Mouse (Mus musculus) kidney, postnatal 36 days (tissue): ENCODE measurements at regions not wholly inside any gene's neighbourhood (a gene's known extent, or its start where the extent isn't known, plus 50 kb on each side); places are given as distances from the start of the nearest gene placed in this dataset.

Experiments
- DNase-seq, 2 experiments: peaks; one replicate each; pipeline ENCODE4 v3.0.0; 2021 to 2022; ENCODE audit warnings: mixed read lengths in 2 of 2

- no peak for DNase-seq
These were observed 262.1 kb upstream of the Ppargc1a start for GRCm38 (mm10) chr5:51829606-51830005.

DNA sequence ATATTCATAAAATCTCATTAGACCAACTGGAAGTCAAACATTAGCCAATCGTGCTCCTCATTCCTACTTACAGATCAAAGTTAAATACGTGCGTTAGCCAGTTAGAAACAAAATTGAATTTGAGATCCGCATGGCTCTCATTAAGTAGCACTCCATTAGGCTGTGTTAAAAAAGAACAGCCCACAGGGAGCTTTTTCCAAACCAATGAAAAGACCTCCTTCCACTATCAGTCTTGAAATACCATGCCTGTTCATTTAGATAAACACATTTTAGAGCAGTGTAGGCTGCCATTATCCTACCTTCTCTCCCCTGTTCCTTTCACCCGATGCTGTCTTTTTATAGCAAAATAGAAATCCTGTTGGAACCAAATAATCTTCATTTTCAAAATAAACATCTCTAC is 261.5 kb upstream of the Ppargc1a start:
- DNase-seq: no peak

GRCm38 (mm10) chr5:51826269-51826668 is 258.7 kb upstream of the Ppargc1a start:
- DNase-seq: no peak

GRCm38 (mm10) chr5:51825584-51826088 is 258.1 kb upstream of the Ppargc1a start:
- DNase-seq: no peak

GRCm38 (mm10) chr5:51824731-51825130 is 257.2 kb upstream of the Ppargc1a start:
- DNase-seq: no peak

DNA sequence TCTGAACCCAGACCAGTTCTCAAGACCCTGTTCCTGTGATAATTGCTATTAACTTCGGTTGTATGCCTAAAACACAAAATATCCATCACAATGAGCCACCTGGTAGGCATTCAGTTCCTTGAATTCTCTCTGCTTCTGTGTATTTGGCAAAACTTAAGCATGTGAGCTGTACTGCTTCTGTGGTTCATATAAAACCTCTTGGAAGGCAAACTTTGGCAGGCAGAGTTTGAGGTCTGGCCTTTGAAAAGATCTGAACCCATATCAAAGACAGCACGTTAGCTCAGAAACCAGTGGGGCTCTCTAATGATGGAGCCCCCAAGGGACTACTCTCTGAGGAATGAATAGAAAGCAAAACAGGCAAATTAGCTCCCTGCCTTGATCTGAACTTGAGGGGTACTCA is 256.1 kb upstream of the Ppargc1a start:
- DNase-seq: no peak

GRCm38 (mm10) chr5:51816258-51816657 is 248.7 kb upstream of the Ppargc1a start:
- no peak for DNase-seq

- DNase-seq: no peak
These were observed 244.2 kb upstream of the Ppargc1a start for GRCm38 (mm10) chr5:51811728-51812127.

GRCm38 (mm10) chr5:51801486-51801885 is 234.0 kb upstream of the Ppargc1a start:
- no peak for DNase-seq

DNA sequence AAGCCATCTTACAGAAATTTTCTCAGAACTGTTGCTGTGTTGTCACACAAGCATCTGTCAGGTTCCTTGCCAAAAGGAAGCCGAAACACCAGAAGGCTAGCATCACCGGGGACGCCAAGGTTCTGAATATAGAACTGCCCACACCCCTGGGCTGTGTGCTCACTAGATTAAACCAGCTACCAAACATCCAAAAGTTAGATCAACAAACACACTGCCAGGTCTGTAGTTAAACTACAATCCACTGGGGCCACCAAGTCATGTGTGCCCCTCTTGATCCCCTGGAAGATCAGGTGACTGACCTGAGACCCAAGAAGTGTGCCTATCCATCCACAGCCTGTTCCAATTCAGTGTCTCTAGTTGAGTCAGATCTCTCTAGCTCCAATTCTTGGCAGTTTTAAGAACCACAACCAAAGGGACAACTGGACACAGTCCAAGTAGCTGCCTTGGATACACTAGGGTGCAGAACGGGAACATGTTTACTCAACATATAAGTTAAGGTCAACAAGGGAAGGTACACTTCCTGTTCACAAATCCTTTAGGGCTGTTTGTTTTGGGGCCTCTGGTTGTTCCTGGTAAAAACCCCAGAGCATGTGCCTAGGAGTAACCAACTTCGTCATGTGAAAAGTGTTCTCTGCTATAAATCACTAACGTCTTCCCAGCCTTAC is 232.0 kb upstream of the Ppargc1a start:
- peak; percentile 14 to 39 for DNase-seq

DNA sequence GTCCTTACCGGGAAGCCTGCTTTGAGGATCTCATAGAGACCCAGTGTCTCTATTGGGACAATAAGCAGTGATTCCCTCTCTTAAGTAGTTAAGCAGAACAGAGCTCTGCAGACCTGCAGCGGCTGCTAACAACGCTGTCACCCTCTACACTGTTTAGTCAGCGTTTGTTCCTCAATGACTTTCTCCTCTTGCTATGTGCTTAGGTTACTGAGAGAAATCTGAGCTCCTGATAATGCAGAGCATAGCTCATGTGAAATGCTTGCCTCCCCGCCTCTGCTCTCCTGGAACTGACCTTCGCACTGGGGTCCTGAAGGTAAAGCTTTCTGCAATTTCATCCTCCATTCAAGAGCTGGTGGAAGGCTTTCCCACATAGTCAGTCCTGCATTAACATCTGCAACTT is 226.6 kb upstream of the Ppargc1a start:
- no peak for DNase-seq

DNA sequence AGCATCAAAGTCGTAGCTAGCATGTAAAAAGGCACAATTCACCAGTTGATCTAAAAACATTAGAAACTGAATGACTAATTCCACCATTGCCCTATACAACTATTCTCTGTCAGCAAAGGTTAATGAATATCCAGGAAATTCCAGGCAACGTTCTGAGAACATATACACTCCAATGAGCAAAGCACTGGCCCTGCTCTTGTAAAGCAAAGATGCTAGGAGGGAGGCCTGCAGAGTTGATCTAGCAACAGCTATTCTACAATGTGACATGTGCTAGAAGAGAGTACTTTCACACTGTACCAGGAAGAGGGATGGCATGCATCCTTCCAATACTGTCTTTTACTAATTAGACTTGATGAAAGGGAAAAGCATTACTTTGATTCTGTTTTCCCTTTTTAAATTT is 225.4 kb upstream of the Ppargc1a start:
- no peak for DNase-seq

- no peak for DNase-seq
These were observed 221.2 kb upstream of the Ppargc1a start for GRCm38 (mm10) chr5:51788768-51789167.

- DNase-seq: no peak
These were observed 216.0 kb upstream of the Ppargc1a start for GRCm38 (mm10) chr5:51783523-51783922.

GRCm38 (mm10) chr5:51783099-51783498 is 215.6 kb upstream of the Ppargc1a start:
- no peak for DNase-seq

- no peak for DNase-seq
These were observed 208.1 kb upstream of the Ppargc1a start for GRCm38 (mm10) chr5:51775502-51776145.

DNA sequence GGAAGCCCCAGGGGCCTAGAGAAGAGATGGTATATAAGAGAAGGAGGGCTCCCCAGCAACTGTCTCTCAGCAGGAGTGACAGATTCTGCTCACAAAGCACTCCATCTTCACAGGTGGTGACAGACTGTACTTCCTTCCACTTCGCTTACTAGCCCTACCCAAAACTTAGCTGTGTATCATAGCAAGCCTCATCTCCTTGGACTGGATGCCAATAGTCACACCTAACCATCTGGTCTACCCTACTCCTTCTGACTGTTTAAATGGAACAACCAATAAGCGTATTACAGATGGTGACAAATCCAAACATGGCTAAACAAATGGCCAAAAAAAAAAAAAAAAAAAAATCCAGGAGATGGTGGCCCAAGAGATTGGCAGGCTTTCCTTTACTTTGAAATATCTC is 204.1 kb upstream of the Ppargc1a start:
- DNase-seq: no peak

DNA sequence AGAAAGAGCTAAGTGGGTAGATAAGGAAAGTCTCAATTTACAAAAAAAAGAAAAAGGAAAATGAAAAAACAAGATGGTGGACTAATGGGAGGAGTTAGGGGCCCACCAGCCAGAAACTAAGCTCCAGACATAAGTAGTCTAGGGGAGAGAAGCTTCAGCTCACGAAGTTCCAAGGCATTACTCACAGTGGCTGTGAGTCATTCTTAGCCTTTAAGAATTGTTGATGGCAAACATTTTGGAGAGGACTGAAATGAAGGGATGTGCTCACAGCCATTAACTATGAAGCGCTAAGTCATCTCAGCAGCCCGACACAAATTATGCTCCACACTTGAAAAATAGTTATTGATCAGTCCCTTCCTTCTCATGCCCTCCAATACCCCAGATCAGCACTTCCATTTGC is 198.6 kb upstream of the Ppargc1a start:
- no peak for DNase-seq

DNA sequence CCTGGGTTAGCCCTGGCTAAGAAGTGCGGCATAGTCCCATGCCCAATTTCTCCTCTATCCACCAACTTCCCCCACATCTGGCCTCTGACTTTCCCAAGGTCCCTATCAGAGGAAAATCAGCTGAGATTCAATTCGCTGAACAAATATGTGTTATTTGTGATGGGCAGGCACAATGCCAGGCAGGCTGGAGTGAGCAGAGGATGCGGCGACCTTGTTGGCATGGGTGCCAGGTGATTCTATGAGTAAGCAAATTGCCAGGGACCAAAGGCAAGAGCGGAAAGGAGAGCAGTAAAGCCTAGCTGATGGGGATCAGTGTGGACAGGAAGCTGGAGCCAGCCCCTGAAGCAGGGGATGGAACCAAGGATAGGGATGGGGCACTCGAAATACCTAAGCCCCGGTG is 196.9 kb upstream of the Ppargc1a start:
- no peak for DNase-seq

DNA sequence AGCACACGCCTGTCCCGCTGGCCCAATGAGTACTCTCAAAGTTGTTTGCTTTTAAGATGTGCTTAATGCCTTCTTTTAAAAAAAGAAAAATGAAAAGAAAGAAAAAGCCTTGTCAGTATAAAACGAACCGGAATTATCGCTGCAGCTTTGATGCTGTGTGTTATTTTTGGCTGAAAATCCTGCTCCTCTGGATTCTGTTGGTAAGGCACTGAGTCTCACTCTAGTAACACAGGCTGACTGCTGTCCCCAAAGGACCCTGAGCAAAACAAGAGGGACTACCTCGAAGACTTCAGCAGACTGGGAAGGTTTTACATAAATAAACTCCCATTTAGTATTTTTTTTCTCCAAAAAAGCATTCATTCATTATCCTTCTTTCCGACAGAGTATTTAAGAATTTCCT is 196.1 kb upstream of the Ppargc1a start:
- no peak for DNase-seq

- DNase-seq: no peak
These were observed 194.8 kb upstream of the Ppargc1a start for GRCm38 (mm10) chr5:51762352-51762751.

DNA sequence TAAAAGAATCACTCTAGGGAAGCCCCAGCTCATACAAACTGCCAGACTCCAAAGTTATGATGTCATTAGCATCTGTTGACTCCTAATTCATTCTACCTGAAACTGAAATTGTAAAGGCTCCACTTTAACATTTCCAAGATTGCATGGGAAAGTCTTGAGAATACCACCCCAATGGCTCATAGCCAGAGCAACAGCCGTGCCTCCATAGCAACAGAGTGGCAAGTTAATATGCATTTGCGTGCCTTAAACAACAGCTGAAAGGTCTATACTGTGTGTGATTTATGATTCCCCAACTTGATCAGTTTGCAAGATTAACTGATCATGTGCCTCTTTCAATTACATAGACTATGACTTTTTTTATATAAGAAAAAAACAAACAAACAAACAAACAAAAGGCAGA is 190.8 kb upstream of the Ppargc1a start:
- no peak for DNase-seq

DNA sequence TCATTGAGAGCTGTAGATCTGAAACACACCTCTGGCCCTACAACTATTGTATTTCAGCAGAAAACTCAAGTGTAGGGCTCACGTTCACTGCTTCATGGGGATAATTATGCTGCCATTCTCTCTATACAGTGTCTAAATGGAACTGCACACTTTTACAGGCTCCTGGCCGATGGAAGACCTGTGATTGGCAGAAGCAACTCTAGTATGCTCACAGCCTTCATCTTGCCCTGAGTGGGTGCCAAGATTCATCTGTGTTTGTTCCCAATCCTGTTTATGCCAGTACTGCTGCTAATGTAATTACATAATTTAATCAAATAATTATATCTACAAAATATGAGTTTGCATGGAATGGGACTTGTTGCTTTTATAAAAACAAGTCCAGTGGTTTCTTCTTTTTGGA is 190.3 kb upstream of the Ppargc1a start:
- no peak for DNase-seq

DNA sequence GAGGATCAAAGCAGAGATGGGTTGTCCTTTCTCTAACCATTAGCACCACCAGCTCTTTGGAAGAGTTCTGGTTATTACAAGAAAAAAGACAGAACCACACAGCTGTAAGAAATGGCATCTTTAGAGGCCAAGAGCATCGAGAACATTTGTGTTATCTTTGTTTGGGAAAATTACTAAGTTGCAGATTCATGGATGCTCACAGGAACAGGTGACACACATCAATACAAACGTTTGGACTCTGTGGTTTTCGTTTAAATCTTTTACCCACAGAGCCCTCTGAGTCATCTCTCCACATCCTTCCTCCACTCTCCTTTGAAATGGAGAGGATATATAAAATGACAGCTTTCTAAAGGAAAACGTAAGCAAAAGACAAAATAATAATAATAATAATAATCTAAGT is 184.5 kb upstream of the Ppargc1a start:
- DNase-seq: no peak

- DNase-seq: no peak
These were observed 182.9 kb upstream of the Ppargc1a start for GRCm38 (mm10) chr5:51750456-51750855.
